Mouse (Mus musculus) adrenal gland, adult (tissue): ENCODE measurements around the gene Cenpw.

Experiments
- DNase-seq, 2 experiments: peaks; one replicate each; pipeline ENCODE4 v3.0.0; 2022 to 2023; ENCODE audit warnings: low spot score in 1 of 2; ENCODE audit not compliant: inconsistent age in 2 of 2

Cenpw gene

DNA sequence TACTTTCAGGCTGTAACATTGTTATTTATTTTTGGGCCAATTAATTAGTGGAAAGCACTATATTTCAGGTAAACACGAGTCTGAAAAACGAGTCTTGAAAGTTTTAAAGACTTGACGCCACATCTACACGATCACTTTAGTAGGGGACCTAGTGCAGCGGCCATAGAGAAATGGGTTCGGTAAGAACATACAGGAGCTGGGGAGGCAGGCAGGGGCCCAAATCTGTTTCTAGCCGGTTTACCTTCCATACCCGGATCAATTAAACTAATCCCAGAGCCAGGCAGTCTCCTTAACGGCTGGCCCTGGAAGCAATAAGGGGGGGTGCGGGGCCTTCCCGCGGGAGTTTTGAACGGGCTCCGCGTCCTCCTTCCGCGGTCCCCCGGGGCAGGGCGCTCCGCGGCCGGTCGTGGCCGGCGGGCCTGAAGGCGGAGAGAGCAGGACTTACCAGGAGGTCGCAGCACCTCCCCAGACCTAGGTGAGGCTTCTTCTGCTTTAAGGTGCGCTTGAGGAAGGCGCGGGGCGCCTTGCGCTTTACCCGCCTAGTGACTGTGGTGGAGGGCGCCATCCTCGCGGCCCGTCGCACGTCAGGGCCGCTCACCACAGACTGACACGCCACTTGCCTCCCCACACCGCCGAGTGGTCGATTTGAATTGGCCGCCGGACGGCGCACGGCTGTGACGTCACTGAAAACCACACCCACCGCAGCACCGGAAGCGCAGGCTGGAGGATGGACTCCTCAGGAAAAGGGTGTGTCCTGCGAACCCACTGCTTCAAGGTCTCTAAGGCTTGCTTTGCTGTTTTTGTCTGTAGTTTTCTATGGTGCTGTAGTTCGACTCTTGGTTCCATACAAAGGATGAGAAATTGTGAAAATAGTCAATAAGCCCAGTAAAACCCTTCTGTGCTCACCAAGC lies at the start of gene Cenpw:
Gene Cenpw, minus strand, starts transcription at position 645 of the 911 bp plus-strand sequence.
- peak; percentile 89 to 96 for DNase-seq

DNA sequence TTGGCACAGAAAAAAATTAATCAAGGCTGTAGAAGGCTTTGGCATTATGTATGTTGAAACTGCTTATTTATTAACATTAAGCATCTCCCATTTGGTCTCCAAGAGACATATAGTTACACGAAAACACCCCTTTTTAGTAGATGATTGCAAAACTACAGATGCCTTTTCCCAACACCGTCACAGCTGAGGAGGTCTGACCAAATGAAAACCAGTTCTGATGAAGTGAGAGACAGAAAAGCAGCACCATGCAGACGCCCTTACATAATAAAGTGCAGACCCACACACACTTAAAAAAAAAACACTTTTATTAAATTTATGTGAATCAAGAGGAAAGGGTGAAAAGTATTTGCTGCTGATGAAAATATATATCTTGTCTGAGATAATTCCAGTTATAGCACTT lies 49.3 kb upstream of the Cenpw start:
- DNase-seq: no peak

DNA sequence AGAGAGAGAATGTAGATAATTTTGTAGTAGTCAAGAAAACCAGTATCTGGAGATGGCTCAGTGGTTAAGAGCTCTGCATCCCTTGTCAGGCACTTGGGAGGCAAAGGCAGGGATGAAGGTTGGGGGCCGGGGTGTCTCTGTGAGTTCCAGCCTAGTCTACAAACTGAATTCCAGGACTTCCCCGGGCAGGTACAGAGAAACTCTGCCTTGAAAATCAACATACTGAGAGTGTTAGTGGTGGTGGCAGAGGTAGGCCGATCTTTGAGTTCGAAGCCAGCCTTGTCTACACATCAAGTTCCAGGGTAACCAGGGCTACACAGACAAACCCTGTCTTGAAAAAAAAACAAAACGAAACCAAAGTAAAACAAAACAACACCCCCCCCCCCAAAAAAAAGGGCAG lies 859 bp downstream of the Cenpw start:
- peak in 1 of 2 experiments; percentile 31 for DNase-seq

DNA sequence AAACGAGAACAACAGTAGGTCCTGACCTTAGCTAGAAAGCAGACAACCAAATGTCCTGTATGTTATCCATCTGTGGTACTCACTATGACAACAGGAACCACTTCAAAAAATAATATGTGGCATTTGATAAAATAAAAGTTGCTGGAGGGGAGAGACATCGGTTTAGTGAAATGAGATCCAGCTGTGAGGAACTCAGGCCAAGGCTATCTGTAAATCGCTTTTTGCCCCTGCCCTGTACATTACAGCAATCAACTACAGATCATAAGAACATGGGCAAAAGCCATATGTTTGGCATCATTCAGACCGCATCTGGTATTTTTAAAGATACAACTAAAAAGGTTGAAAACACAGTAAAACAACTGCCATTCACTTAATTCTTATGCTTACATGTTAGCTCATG lies 32.7 kb downstream of the Cenpw start:
- no peak for DNase-seq
